Mouse (Mus musculus) induced T-regulatory cell, adult 2 months (primary cell): ENCODE measurements around the gene Gabrb3.

ENCODE experiments used
- DNase-seq: peaks from one replicate; pipeline ENCODE4 v3.0.0-alpha.2; 2012; ENCODE audit warnings: low read depth

The Gabrb3 gene

GRCm38 (mm10) chr7:57419392-57419791 is at the start of gene Gabrb3:
Gene Gabrb3, plus strand, starts transcription at chr7:57419692.
- no peak for DNase-seq

- DNase-seq: no peak
Observed at GRCm38 (mm10) chr7:57384112-57384511, 35.4 kb upstream of the Gabrb3 start.

- DNase-seq: no peak
Observed at GRCm38 (mm10) chr7:57386517-57387340, 32.8 kb upstream of the Gabrb3 start, which contains the start of gene Gabrg3. Gene Gabrg3, minus strand, starts transcription at chr7:57387188.

GRCm38 (mm10) chr7:57387341-57387654 is 32.2 kb upstream of the Gabrb3 start:
- DNase-seq: no peak

- DNase-seq: no peak
Observed at GRCm38 (mm10) chr7:57390046-57390445, 29.4 kb upstream of the Gabrb3 start.

GRCm38 (mm10) chr7:57393551-57393950 is 25.9 kb upstream of the Gabrb3 start:
- DNase-seq: no peak

- DNase-seq: no peak
Observed at GRCm38 (mm10) chr7:57411163-57411562, 8.3 kb upstream of the Gabrb3 start.

- DNase-seq: no peak
Observed at GRCm38 (mm10) chr7:57412896-57413295, 6.6 kb upstream of the Gabrb3 start.

- DNase-seq: no peak
Observed at GRCm38 (mm10) chr7:57421044-57421443, 1.6 kb downstream of the Gabrb3 start.

GRCm38 (mm10) chr7:57422675-57423074 is 3.2 kb downstream of the Gabrb3 start:
- DNase-seq: no peak

GRCm38 (mm10) chr7:57448239-57448638 is 28.7 kb downstream of the Gabrb3 start:
- DNase-seq: no peak

GRCm38 (mm10) chr7:57460354-57460753 is 40.9 kb downstream of the Gabrb3 start:
- no peak for DNase-seq

GRCm38 (mm10) chr7:57471316-57471715 is 51.8 kb downstream of the Gabrb3 start:
- DNase-seq: no peak

- no peak for DNase-seq
Observed at GRCm38 (mm10) chr7:57473811-57474525, 54.5 kb downstream of the Gabrb3 start.

- DNase-seq: no peak
Observed at GRCm38 (mm10) chr7:57482896-57483295, 63.4 kb downstream of the Gabrb3 start.

- no peak for DNase-seq
Observed at GRCm38 (mm10) chr7:57486907-57487306, 67.4 kb downstream of the Gabrb3 start.

GRCm38 (mm10) chr7:57491795-57492194 is 72.3 kb downstream of the Gabrb3 start:
- no peak for DNase-seq

GRCm38 (mm10) chr7:57502809-57503208 is 83.3 kb downstream of the Gabrb3 start:
- no peak for DNase-seq

- DNase-seq: no peak
Observed at GRCm38 (mm10) chr7:57508860-57509632, 89.6 kb downstream of the Gabrb3 start.

- no peak for DNase-seq
Observed at GRCm38 (mm10) chr7:57509681-57510141, 90.2 kb downstream of the Gabrb3 start, which contains the start of gene Gabra5. Gene Gabra5, minus strand, starts transcription at chr7:57510059.

- DNase-seq: no peak
Observed at GRCm38 (mm10) chr7:57512955-57513354, 93.5 kb downstream of the Gabrb3 start.

- no peak for DNase-seq
Observed at GRCm38 (mm10) chr7:57529451-57529850, 110.0 kb downstream of the Gabrb3 start.
